Mouse (Mus musculus) lung, embryonic 16.5 days (tissue): Measurements from ENCODE around the gene Plekha8. TPM values are rescaled to one million over a fixed set of nuclear protein-coding genes. Genes with fewer than 3 reads are reported as not detected.

Source experiments
- ATAC-seq: fragments of 200-750 bp; cut with Nextera tagmentation; 2 replicates; pipeline ENCODE4 v1.8.0; 2017; ENCODE audit warnings: low read depth, mild to moderate bottlenecking, moderate library complexity
- H3K27ac ChIP-seq: fragments of 300-500 bp; sonication (generic); 2 replicates; pipeline ENCODE4 v1.5.1; 2014; ENCODE audit warnings: mild to moderate bottlenecking, control low read depth, low read length
- H3K27me3 ChIP-seq: fragments of 300-500 bp; sonication (generic); 2 replicates; pipeline ENCODE4 v1.6.1; 2014; ENCODE audit warnings: low read depth, low read length, mixed read lengths; ENCODE audit not compliant: control insufficient read depth, insufficient read depth
- H3K36me3 ChIP-seq: fragments of 300-500 bp; sonication (generic); 2 replicates; pipeline ENCODE4 v1.6.1; 2014; ENCODE audit warnings: low read length; ENCODE audit not compliant: control insufficient read depth, insufficient read depth
- H3K4me1 ChIP-seq: fragments of 300-500 bp; sonication (generic); replicated peaks from 2 replicates; pipeline ENCODE4 v1.6.1; 2014; ENCODE audit warnings: low read length, mixed read lengths; ENCODE audit not compliant: control insufficient read depth, insufficient read depth
- H3K4me2 ChIP-seq: fragments of 300-500 bp; sonication (generic); 2 replicates; pipeline ENCODE4 v1.6.1; 2014; ENCODE audit warnings: low read depth, low read length, control low read depth
- H3K4me3 ChIP-seq: fragments of 300-500 bp; sonication (generic); 2 replicates; pipeline ENCODE4 v1.5.1; 2014; ENCODE audit warnings: mild to moderate bottlenecking, low read length, control low read depth
- H3K9ac ChIP-seq: fragments of 300-500 bp; sonication (generic); 2 replicates; pipeline ENCODE4 v1.6.1; 2014; ENCODE audit warnings: low read length, control low read depth
- H3K9me3 ChIP-seq: fragments of 300-500 bp; sonication (generic); 2 replicates; pipeline ENCODE4 v1.6.1; 2016; ENCODE audit warnings: low read length; ENCODE audit not compliant: control insufficient read depth
- WGBS: fragments of 180-500 bp; shearing (Covaris S2); extraction: QIAGEN DNeasy Blood & Tissue Kit; methylation state at CpG from one replicate; pipeline ENCODE4 v1.1.7; 2014; 5-methylcytosine and 5-hydroxymethylcytosine counted together
- polyA plus RNA-seq: library from polyadenylated mRNA; unstranded; fragments of >200 nt; fragmentation: Nextera tagmentation; extraction: Ambion mirVana; gene quantifications from 2 replicates; pipeline ENCODE4 v1.2.1, GENCODE M21; 2015

Gene Plekha8
- polyA plus RNA-seq, 1 experiment from 2014 or later: 7.1 TPM

DNA sequence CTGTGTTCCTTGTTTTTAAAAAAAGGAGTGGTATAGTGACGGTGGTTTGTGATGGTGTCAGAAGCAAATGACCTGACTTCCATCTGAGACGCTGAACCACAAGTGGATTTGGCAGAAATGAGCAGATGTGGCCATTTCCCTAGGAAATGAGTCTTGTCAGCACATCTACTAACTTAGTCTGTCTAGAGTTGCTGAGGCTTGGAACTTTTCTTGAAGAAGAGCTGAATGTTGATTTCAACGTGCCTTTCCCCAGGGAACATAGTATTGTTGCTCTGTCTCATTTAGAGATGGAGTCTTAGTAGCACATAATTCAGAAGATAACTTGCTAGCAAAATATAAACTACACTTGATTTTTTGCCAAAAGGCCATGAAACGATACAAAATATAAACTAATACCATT lies 25.4 kb downstream of the Plekha8 start:
- Histone ChIP-seq H3K4me2 (no peak overlapping the region), H3K4me3 (no peak overlapping the region), H3K9me3 (no peaks in the 10 kb centered on the region), H3K4me1 (no peaks in the 10 kb centered on the region), H3K9ac (no peak overlapping the region), H3K36me3 (peaks cover 9% of the 10 kb centered on the region), H3K27ac (peak overlapping the region; percentile 5; the same call in 1 of the 2 replicates), H3K27me3 (no peaks in the 10 kb centered on the region)
- 53% methylated on average over 4 of the region's 4 CpGs for WGBS
- ATAC-seq: peak; percentile 54

DNA sequence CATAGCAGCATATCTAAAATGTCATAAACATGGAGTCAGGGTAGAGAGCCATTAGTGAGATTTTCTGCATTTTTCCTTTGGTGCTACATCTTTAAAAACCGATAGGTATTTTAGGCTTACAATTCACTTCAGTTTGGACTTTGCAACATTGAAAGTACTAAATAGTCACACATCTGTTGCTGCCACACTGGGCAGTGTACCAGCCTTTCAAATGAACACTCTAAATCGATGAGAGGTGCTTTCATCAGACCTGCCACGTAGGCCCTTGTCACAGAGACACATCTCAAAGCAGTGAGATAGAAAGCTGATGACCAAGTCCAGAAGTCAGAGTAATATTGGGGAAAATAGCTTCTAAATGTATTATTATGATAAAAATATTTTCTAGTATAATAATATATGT lies 33.5 kb downstream of the Plekha8 start:
- H3K4me2 ChIP-seq: no peak overlapping the region
- ATAC-seq: no peak
- H3K4me3 ChIP-seq: no peak overlapping the region
- H3K27me3 ChIP-seq: no peaks in the 10 kb centered on the region
- H3K9me3 ChIP-seq: no peaks in the 10 kb centered on the region
- no peak overlapping the region for H3K9ac ChIP-seq
- 82% methylated on average over 3 of the region's 3 CpGs for WGBS
- no peak overlapping the region for H3K27ac ChIP-seq
- H3K4me1 ChIP-seq: no peaks in the 10 kb centered on the region
- peaks cover 11% of the 10 kb centered on the region for H3K36me3 ChIP-seq

DNA sequence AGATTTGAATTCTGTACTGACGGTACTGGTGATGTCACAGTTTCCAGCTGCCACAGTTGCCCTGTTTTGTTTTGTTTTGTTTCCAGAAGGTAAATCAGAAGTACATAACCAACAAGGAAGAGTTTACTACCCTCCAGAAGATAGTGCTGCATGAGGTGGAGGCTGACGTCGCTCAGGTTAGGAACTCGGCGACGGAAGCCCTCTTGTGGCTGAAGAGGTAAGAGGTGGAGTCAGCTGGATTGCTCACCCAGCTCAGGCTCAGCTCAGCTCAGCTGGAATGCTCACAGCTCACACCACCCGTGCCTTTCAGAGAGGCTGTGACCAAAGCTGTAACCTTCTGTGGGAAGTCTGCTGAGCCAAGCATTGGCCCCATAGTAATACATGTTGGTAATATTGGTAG lies 34.8 kb downstream of the Plekha8 start:
- Histone ChIP-seq H3K4me1 (no peaks in the 10 kb centered on the region), H3K27me3 (no peaks in the 10 kb centered on the region), H3K4me2 (no peak overlapping the region), H3K9me3 (no peaks in the 10 kb centered on the region), H3K27ac (no peak overlapping the region), H3K36me3 (peaks cover 8% of the 10 kb centered on the region), H3K9ac (no peak overlapping the region), H3K4me3 (no peak overlapping the region)
- 0 out of 2 replicates have a peak, but pooled peaks have one; percentile 51 for ATAC-seq
- WGBS: 31% methylated on average over 7 of the region's 7 CpGs

DNA sequence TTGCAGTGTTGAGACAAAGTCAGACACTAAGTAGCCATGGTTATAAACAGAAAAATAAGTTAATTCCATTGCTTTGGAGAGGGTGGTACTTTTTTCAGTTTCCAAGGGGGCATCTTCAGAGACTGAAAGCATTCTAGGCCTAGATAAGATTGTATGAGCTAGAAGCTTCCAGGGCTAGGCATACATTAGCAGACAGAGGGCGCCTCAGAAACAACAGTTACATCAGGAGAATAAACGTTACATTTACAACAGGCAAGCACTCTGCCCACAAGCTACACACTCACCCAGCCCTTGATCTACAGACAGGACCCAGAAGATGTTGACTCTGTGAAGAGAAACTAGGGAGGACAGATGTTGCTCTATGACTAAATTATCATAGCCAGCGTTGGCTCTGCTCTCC lies 36.6 kb downstream of the Plekha8 start:
- H3K4me2 ChIP-seq: no peak overlapping the region

DNA sequence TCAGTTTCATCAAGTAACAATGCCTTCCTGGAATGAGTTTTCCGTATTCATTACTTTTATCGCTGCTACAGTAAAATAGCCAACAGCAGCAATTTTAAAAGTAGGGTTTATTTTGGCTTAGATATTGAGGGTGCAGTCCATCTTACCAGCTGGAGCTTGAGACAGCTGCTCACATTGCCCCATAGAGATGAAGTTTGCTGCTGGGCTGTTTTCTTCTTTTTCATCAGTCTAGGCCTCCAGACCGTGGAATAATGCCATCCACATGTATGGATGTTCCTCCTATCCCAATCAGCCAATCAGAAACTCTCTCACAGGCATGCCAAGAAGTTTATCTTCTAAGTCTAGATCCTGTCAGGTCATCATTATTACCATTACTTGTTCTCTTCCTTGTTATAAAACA lies 45.0 kb downstream of the Plekha8 start:
- H3K9ac ChIP-seq: no peak overlapping the region
- WGBS: 90% methylated on average over 3 of the region's 3 CpGs
- ATAC-seq: no peak

More for the DNA sequence above, 36.6 kb downstream of the Plekha8 start:
- ATAC-seq: no peak
- Histone ChIP-seq H3K9ac (no peak overlapping the region), H3K27me3 (no peaks in the 10 kb centered on the region), H3K4me3 (no peak overlapping the region), H3K36me3 (0 out of 2 replicates have a peak, but pooled peaks cover 2% of the 10 kb centered on the region), H3K27ac (no peak overlapping the region), H3K4me1 (no peaks in the 10 kb centered on the region), H3K9me3 (no peaks in the 10 kb centered on the region)
- 39% methylated on average over 3 of the region's 3 CpGs for WGBS

DNA sequence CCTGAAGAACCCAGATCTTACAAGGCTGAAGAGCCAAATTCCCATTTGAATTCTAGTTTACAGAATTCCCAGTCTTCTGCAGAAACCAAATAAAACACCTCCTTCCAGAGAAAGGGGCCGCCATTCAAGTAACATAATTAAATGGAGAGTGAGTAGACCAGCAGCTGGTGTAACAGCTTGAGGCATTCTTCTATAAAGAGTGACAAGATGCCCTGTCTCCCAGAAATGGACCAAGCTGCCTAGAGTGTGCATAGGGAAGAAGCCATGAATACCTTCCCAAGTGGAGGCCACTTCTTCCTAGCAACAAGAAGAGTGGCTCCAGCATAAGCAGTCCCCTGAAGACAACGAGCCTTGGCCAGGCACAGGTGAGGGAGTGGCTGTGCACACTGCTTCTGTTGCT lies 47.0 kb downstream of the Plekha8 start:
- ATAC-seq: no peak
- Histone ChIP-seq H3K9ac (no peak overlapping the region), H3K4me1 (no peaks in the 10 kb centered on the region), H3K27ac (no peak overlapping the region), H3K9me3 (no peaks in the 10 kb centered on the region), H3K4me3 (no peak overlapping the region), H3K36me3 (no peaks in the 10 kb centered on the region; the same call in 1 of the 2 replicates), H3K4me2 (no peak overlapping the region), H3K27me3 (no peaks in the 10 kb centered on the region)
- WGBS: 73% methylated on average over 2 of the region's 2 CpGs

More for the DNA sequence above, 45.0 kb downstream of the Plekha8 start:
- H3K27me3 ChIP-seq: no peaks in the 10 kb centered on the region
- no peak overlapping the region for H3K4me3 ChIP-seq
- H3K4me2 ChIP-seq: no peak overlapping the region
- H3K9me3 ChIP-seq: no peaks in the 10 kb centered on the region
- no peaks in the 10 kb centered on the region; the same call in 1 of the 2 replicates for H3K36me3 ChIP-seq
- H3K27ac ChIP-seq: no peak overlapping the region
- H3K4me1 ChIP-seq: no peaks in the 10 kb centered on the region

DNA sequence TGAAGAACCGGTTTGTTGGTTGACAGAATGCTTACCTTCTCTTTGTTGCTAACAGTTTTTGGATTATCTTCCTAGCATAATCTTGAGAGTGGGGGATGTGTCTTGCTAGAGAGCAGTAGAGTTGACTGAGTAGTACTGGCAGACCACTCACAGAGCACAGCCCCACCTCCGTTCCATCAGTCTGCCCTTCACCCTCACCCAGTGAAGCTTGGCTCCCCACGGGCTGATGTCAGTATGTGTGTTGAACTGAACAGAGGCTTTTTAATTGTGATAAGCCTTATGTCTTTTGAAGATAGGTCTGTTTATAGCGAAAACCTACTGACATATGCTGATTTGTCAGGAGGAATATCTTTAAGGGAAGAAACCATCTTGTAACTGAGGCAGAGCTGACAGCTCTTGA lies 48.3 kb downstream of the Plekha8 start:
- Histone ChIP-seq H3K4me2 (no peak overlapping the region), H3K27me3 (no peaks in the 10 kb centered on the region), H3K27ac (no peak overlapping the region), H3K36me3 (no peaks in the 10 kb centered on the region; the same call in 1 of the 2 replicates), H3K4me1 (no peaks in the 10 kb centered on the region), H3K9me3 (no peaks in the 10 kb centered on the region), H3K4me3 (no peak overlapping the region), H3K9ac (no peak overlapping the region)
- 70% methylated on average over 4 of the region's 4 CpGs for WGBS
- ATAC-seq: no peak

DNA sequence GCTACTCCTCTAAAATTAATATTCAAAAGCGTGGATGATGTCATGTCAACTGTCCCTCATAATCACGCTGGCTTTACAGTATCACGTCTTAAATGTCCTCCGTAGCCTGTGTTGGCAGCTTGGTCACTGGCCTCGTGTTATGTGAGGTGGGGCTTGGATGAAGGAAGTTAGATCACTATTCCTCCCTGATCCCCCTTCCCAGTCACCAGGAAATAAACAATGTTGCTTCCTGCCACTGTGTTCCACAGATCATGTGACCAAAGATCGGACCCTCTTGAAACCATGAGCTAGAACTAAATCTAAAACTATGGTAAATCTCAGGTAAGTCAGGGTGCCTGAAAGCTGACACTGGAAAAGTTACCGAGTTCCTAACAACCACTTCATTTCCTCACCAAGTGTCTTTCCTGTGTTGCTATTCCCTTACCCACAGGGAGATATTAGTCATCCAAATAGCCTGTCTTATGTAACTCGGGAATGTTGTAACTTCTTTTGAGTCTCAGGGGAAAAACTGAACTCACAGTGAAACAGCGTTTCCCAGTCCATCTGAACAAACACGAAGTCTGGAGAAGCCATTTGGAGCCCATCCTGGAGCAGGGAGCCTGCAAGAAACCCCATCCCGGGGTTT lies 60.7 kb downstream of the Plekha8 start:
- no peak overlapping the region for H3K4me2 ChIP-seq
- no peak overlapping the region for H3K4me3 ChIP-seq
- 66% methylated on average over 11 of the region's 11 CpGs for WGBS
- H3K27ac ChIP-seq: no peak overlapping the region
- no peaks in the 10 kb centered on the region for H3K9me3 ChIP-seq
- H3K4me1 ChIP-seq: no peaks in the 10 kb centered on the region
- H3K27me3 ChIP-seq: no peaks in the 10 kb centered on the region
- no peaks in the 10 kb centered on the region for H3K36me3 ChIP-seq
- no peak overlapping the region for H3K9ac ChIP-seq
- ATAC-seq: no peak

DNA sequence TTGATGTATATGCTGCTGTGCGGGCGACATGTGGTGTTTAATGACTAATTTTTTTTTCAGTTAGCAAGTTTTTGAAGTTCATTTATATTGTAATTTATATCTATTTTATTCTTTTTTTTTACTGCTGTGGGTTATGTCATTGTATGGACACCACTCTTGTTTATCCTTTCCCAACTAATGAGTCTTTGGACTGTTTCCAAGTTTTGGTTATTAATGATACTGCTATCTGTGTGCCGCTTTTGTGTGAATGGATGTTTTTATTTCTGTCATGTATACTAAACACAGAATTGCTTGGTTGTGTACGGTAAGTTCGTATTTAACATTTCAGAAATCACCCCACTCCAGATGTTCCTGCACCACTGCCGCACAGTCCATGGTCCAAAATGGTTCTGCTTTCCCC lies 63.0 kb downstream of the Plekha8 start:
- Histone ChIP-seq H3K27me3 (no peaks in the 10 kb centered on the region), H3K9ac (no peak overlapping the region), H3K4me3 (no peak overlapping the region), H3K27ac (no peak overlapping the region), H3K4me2 (no peak overlapping the region), H3K36me3 (no peaks in the 10 kb centered on the region), H3K4me1 (no peaks in the 10 kb centered on the region), H3K9me3 (no peaks in the 10 kb centered on the region)
- WGBS: 44% methylated on average over 6 of the region's 6 CpGs
- ATAC-seq: no peak
